In the genomic region with DNA sequence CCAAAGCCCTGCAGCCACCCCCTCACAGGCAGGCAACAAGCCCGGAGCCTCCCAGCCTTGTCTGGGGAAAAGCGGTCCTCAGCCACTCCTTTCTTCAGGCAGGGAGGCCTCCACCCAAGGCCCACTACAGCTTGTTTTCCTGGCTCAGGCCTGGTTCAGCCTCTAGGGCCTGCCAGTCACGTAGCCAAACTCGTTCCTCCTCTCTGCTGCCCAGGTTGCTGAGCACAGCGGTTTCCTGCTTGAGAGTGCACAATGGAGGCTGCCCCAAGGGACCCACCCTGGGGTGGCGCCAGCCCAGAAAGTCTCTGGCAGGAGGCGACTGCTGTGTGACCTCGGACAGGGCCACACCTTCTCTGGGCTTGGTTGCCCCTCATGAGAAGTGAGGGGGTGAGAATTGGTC, we compare ENCODE assay signal across 10 mouse cellular contexts. TPM values are rescaled to one million over a fixed set of nuclear protein-coding genes. Genes with fewer than 3 reads are reported as not detected.
DNase-seq lines count a peak whose midpoint lies in the region; ATAC-seq lines count a peak whose summit lies in the region.
"Had no signal": no experiment of that assay in that cellular context is flagged by ENCODE, and none has a peak within 500 bp of the region (broad histone marks: within the 10 kb centered on the region; RNA-seq: fewer than 3 reads in every experiment).

No protein-coding gene starts in this region.

- no peaks in the 10 kb centered on the region for H3K9me3 ChIP-seq in forebrain, embryonic 10.5 days
- H3K9me3 ChIP-seq in forebrain, embryonic 13.5 days (replicated peaks): no peaks in the 10 kb centered on the region
- no peaks in the 10 kb centered on the region for H3K9me3 ChIP-seq in intestine, embryonic 15.5 days
- no peaks in the 10 kb centered on the region for H3K9me3 ChIP-seq in forebrain, embryonic 16.5 days (ENCODE audit: control insufficient read depth, low read length)

- no peak overlapping the region for H3K9ac ChIP-seq in forebrain, embryonic 13.5 days
- H3K9ac ChIP-seq in intestine, embryonic 15.5 days: no peak overlapping the region
- no peak overlapping the region for H3K9ac ChIP-seq in forebrain, embryonic 16.5 days (replicated peaks; ENCODE audit: low read depth, low read length)

- no peak for ATAC-seq in forebrain, embryonic 13.5 days
- peak; percentile 88 for ATAC-seq in intestine, embryonic 15.5 days
- no peak for ATAC-seq in forebrain, embryonic 16.5 days
- ATAC-seq in monocyte, adult 5-6 weeks (replicated peaks; ENCODE audit: insufficient number of reproducible peaks, low FRiP score, low TSS enrichment, poor library complexity, severe bottlenecking): no peak

- DNase-seq in forebrain, embryonic 10.5 days (ENCODE audit: extremely low spot score, low spot score): no peak
- DNase-seq in ES-CJ7 (ENCODE audit: low read depth, low spot score) (peak; percentile 62), adipocyte (ENCODE audit: low spot score) (no peak)
- peak; percentile 44 for DNase-seq in lung, postnatal 14 days
- DNase-seq: thymus, postnatal 36 days had no signal

- H3K27ac ChIP-seq in forebrain, embryonic 10.5 days: 0 out of 2 replicates have a peak overlapping the region, but pooled peaks have one; percentile 4
- H3K27ac ChIP-seq in forebrain, embryonic 13.5 days: no peak overlapping the region
- peak overlapping the region; percentile 77 for H3K27ac ChIP-seq in intestine, embryonic 15.5 days
- no peak overlapping the region for H3K27ac ChIP-seq in forebrain, embryonic 16.5 days (ENCODE audit: low read length)

- H3K36me3 ChIP-seq in forebrain, embryonic 10.5 days (replicated peaks): no peaks in the 10 kb centered on the region
- H3K36me3 ChIP-seq in forebrain, embryonic 13.5 days (ENCODE audit: poor library complexity, severe bottlenecking): no peaks in the 10 kb centered on the region
- no peaks in the 10 kb centered on the region for H3K36me3 ChIP-seq in intestine, embryonic 15.5 days
- H3K36me3 ChIP-seq in forebrain, embryonic 16.5 days (ENCODE audit: control insufficient read depth, insufficient read depth): no peaks in the 10 kb centered on the region

- peaks cover 8% of the 10 kb centered on the region; the same call in 1 of the 2 replicates for H3K4me1 ChIP-seq in forebrain, embryonic 10.5 days
- H3K4me1 ChIP-seq in forebrain, embryonic 13.5 days: no peaks in the 10 kb centered on the region
- peaks cover 19% of the 10 kb centered on the region for H3K4me1 ChIP-seq in intestine, embryonic 15.5 days (replicated peaks)
- no peaks in the 10 kb centered on the region for H3K4me1 ChIP-seq in forebrain, embryonic 16.5 days (replicated peaks; ENCODE audit: control insufficient read depth, insufficient read depth, low read length)

- no peak overlapping the region for H3K4me3 ChIP-seq in forebrain, embryonic 10.5 days
- H3K4me3 ChIP-seq in forebrain, embryonic 13.5 days: no peak overlapping the region
- no peak overlapping the region for H3K4me3 ChIP-seq in intestine, embryonic 15.5 days (replicated peaks)
- H3K4me3 ChIP-seq in forebrain, embryonic 16.5 days (replicated peaks; ENCODE audit: low read length): no peak overlapping the region

- no peaks in the 10 kb centered on the region for H3K27me3 ChIP-seq in forebrain, embryonic 10.5 days (ENCODE audit: poor library complexity, severe bottlenecking)
- H3K27me3 ChIP-seq in forebrain, embryonic 13.5 days: no peaks in the 10 kb centered on the region
- no peaks in the 10 kb centered on the region for H3K27me3 ChIP-seq in intestine, embryonic 15.5 days (replicated peaks)
- H3K27me3 ChIP-seq in forebrain, embryonic 16.5 days (replicated peaks; ENCODE audit: control insufficient read depth, insufficient read depth, low read length): no peaks in the 10 kb centered on the region

- H3K4me2 ChIP-seq in forebrain, embryonic 13.5 days: no peak overlapping the region
- H3K4me2 ChIP-seq in intestine, embryonic 15.5 days (replicated peaks): no peak overlapping the region; the same call in 1 of the 2 replicates
- H3K4me2 ChIP-seq in forebrain, embryonic 16.5 days (ENCODE audit: low read length): no peak overlapping the region

- 69% methylated on average over 8 of the region's 8 CpGs for WGBS in forebrain, embryonic 10.5 days
- WGBS in forebrain, embryonic 13.5 days: 67% methylated on average over 8 of the region's 8 CpGs
- 47% methylated on average over 8 of the region's 8 CpGs for WGBS in intestine, embryonic 15.5 days
- 65% methylated on average over 8 of the region's 8 CpGs for WGBS in forebrain, embryonic 16.5 days

RNA-seq across cellular contexts. Expression of a gene that starts 14.2 kb away (rescaled TPM):
- polyA plus RNA-seq in forebrain, embryonic 10.5 days (2016; fragmentation: Nextera tagmentation; extraction: Ambion mirVana): 0.55 and 0.63 TPM in 2 replicates
- polyA plus RNA-seq in forebrain, embryonic 13.5 days (2015; fragmentation: Nextera tagmentation; extraction: Ambion mirVana): 3.3 and 3.8 TPM in 2 replicates
- polyA plus RNA-seq in intestine, embryonic 15.5 days (2015; fragmentation: Nextera tagmentation; extraction: Ambion mirVana): 2.0 and 2.3 TPM in 2 replicates
- polyA plus RNA-seq in forebrain, embryonic 16.5 days (2015; fragmentation: Nextera tagmentation; extraction: Ambion mirVana): 11.6 and 19.8 TPM in 2 replicates
- total RNA-seq in monocyte, adult 5-6 weeks (2017): not detected in 3 replicates

RNA-seq across cellular contexts. Expression of a gene that starts 44.7 kb away (rescaled TPM):
- polyA plus RNA-seq in forebrain, embryonic 10.5 days (2016; fragmentation: Nextera tagmentation; extraction: Ambion mirVana): 0.05 and 0.06 TPM in 2 replicates
- polyA plus RNA-seq in forebrain, embryonic 13.5 days (2015; fragmentation: Nextera tagmentation; extraction: Ambion mirVana): 0.10 TPM in 1 of 2 replicates, not detected in the other
- polyA plus RNA-seq in intestine, embryonic 15.5 days (2015; fragmentation: Nextera tagmentation; extraction: Ambion mirVana): 0.06 and 0.08 TPM in 2 replicates
- not detected in 2 replicates for polyA plus RNA-seq in forebrain, embryonic 16.5 days (2015; fragmentation: Nextera tagmentation; extraction: Ambion mirVana)
- total RNA-seq in monocyte, adult 5-6 weeks (2017): not detected in 3 replicates
- polyA plus RNA-seq: large intestine, adult 2 months had no signal

RNA-seq across cellular contexts. Expression of a gene that starts 52.8 kb away (rescaled TPM):
- 3.3 and 3.7 TPM in 2 replicates for polyA plus RNA-seq in forebrain, embryonic 10.5 days (2016; fragmentation: Nextera tagmentation; extraction: Ambion mirVana)
- 1.0 and 1.3 TPM in 2 replicates for polyA plus RNA-seq in forebrain, embryonic 13.5 days (2015; fragmentation: Nextera tagmentation; extraction: Ambion mirVana)
- polyA plus RNA-seq in intestine, embryonic 15.5 days (2015; fragmentation: Nextera tagmentation; extraction: Ambion mirVana): 6.7 and 7.2 TPM in 2 replicates
- 0.92 and 1.5 TPM in 2 replicates for polyA plus RNA-seq in forebrain, embryonic 16.5 days (2015; fragmentation: Nextera tagmentation; extraction: Ambion mirVana)
- not detected in 3 replicates for total RNA-seq in monocyte, adult 5-6 weeks (2017)

Comparison
In these comparisons a context has a peak if more than half of its experiments do, and no peak if none do; other contexts are left out.
1. H3K27ac ChIP-seq: peak in forebrain, embryonic 10.5 days (single experiment) and intestine, embryonic 15.5 days (single experiment); none in forebrain, embryonic 13.5 days (single experiment) and forebrain, embryonic 16.5 days (single experiment).
2. DNase-seq: peak in ES-CJ7 (single experiment) and lung, postnatal 14 days (single experiment); none in forebrain, embryonic 10.5 days (single experiment) and adipocyte (single experiment).